Mouse (Mus musculus): ENCODE data around the gene 3110082J24Rik.

The 3110082J24Rik gene

DNA sequence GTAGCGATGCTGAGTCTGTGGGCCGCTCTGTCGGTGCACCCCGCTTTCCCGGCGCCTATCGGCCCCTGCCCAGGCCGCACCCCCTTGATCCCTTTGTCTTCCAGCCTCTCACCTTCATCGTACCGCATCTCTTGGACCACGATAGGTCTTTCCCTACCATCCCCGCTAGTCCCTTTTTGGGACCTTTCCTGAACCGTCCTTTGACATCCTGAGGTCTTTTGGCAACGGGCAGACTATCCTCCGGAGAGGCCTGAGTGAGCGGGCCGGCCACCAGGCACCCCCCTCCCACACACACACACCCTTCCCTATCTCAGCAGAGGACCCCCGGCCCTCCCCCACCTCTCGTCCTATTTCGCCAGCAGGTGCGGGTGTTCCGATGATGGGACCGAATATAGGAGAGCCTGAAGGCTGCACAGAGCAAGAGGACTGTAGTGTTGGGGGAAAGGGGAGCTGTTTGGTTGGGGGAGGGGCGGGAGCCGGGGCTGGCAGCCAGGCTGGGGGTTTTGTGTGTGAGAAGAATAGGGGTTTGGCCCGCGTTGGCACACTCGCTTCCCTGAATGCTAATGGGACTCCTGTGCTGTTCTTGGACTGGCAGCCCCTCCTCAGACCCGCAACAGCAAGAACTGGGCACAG is at the start of gene 3110082J24Rik:
3110082J24Rik (minus strand) TSS at position 419 of the 633 bp plus-strand sequence.
- WGBS: 5% methylated on average over 29 of the region's 29 CpGs

DNA sequence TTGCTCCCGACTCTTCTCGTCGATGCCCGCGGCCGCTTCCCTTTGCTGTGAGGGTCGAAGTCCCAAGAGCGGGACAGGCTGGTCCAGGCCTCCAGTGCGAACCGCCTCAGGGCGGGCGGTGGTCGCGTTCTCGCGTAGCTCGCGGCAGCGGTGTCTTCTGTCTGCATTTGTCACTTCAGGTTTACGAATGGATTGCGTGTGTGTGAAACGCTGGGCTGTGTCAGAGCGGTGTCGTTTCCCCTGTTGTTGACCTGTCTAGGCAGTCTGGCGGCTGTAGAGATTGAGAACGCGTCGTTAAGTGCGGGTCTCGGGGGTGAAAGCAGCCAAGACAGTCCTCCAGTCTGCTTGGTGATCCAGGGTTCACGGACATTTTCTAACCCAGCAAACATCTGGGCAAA is 49.5 kb upstream of the 3110082J24Rik start:
- under 1% methylated on average over 31 of the region's 31 CpGs for WGBS

DNA sequence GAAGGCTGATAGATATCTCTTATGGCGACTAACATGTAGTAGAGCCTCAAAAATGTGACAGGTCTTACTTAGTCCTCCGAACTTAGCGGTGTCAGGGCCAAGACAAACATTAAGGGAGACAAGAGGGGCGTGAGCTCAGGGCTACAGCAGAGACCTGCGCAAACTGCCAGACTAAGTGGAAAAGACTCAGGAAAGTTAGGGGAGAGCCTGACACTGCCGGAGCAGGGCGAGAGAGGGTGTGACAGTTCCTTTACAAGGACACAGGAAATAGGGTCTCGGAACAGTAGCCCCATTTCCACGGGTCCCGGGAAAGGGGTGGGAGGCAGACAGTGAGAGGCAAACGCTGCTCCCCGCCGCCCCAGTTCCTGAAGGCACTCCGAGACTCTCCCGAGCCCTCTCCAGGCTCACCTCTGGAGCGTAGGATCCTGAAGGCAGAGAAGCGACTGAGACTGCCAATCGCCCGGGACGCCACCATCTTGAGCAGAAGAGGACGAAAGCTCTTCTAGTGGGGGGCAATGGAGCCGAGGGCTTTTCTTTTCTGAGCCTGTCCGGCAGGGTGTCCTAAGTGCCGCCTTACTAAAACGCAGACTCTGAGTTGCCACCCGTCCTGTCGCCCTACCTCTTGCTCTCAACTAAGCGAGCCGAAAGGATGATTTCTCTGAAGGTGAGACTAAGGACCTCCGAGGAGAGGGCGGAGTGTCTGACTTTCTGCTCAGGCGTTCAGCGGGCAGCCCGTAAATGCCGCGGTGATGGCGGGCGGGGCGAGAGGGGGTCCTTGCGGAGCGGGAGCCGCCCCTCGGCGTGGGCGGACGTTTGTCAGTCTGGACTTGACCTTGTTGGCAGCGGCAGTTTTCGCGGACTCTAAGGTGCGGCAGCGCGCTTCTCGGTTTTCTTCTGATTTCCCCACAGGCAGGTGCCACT is 48.8 kb upstream of the 3110082J24Rik start, which contains the start of the genes Hadha and Hadhb:
Hadha (minus strand) TSS at position 689 of the 921 bp plus-strand sequence.
Hadhb (plus strand) TSS at position 775 of the 921 bp plus-strand sequence.
- under 1% methylated on average over 53 of the region's 53 CpGs for whole genome bisulfite sequencing

DNA sequence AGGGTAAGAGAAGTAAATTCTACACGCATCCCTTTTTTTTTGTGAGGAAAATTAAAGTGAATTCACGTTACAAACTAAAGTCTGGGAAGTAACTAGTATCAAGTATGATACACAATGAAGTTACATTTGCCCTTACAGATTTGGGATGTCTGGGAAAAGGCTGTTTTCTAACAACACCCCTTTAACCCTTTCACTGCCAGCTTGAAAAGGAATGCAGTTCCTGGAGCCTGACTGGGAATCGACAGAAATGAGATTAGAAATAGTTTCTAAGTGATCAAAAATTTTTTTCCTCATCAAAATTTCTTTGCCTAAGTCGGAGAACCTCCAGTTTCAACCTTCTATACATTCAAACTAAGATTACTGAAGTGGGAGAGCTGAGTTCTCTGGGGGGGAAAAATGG is 48.1 kb upstream of the 3110082J24Rik start:
- 13% methylated on average over 4 of the region's 4 CpGs for WGBS

DNA sequence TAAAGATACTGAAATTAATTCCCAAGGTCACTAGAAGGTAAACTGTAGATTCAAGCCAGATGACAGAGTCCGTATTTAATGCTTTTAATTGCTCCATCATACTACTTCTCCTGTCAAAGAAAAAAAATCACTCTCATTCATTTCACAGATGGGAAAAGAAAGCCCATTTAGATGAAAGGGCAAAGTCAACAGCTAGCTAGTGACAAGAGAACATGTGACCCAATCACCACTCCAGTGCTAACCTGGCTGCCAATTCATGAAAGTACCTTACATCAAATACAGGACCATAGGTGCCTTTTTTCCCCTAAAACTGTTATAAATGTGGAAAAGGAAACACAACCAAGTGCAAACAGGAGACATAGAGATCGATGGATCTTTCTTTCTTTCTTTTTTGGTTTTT is 47.3 kb upstream of the 3110082J24Rik start:
- 85% methylated on average over 2 of the region's 2 CpGs for WGBS

DNA sequence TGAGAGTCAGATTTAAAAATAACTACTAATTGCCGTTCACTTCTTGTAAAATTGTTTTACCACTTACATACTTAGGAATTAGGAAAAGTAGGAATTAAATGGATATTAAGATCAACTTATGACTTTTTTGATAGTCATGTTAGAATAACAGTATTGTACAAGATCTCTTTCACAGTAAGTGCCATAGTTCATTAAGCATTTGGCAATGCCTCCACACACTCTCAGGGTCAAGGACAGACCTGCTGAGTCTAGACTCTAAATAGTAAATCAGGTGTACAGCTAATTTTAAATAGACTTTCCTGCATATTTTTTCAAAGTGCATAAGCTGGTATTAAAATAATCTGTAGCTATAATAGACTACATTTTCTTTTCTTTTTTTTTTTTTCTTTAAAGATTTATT is 46.5 kb upstream of the 3110082J24Rik start:
- WGBS: 50% methylated on average over 1 of the region's 1 CpGs

DNA sequence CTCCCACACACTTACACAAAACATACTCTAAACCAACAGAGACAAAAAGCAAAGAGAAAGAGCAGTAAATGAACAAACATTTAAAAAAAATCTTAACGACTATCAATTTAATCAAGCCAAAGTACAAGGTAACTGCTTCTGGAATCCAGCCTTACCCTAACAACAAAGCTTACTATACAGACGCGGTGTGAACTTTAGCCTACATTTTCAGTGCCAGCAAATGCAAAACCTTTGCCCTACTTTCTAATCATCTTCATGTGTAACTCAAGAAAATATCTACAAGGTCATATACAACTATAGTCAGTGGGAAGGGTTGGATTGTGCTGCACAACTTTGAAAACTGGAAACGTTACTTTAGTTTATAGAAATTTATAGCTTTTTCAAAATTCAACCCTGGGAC is 46.1 kb upstream of the 3110082J24Rik start:
- 23% methylated on average over 4 of the region's 4 CpGs for WGBS

DNA sequence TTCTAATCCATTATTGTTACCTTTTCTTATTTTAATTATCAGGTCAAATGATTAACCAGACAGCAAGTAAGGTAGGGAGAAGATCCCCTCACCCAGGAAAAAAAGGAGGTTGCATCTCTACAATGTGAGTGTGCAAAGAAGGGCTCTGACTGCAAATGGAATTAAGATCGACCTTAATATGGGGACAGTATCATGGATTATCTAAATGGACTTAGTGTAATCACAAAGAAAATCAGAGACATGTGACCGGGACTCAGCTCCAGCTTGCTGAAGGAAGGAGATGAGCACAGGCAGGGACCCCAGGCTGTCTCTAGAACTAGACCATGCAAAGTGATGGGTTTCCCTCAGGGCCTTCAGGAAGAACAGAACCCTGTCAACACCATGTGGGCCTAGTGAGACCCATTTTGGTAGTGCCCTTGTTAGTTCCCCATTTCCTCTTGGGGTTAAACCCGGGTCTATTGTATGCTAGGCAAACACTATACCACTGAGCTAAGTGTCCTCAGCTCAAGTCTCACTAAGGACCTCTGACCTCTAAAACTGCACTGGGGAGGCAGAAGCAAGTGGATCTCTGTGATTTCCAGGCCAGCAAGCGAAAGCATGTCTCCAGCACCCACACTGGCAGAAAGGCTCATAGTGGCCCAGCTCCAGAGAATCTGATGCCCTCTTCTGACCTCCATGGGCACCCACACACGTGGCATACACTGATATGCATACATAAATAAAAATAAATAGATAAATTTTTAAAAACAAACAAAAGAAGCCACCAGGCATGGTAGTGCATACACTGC is 42.4 kb upstream of the 3110082J24Rik start:
- WGBS: 87% methylated on average over 5 of the region's 5 CpGs

DNA sequence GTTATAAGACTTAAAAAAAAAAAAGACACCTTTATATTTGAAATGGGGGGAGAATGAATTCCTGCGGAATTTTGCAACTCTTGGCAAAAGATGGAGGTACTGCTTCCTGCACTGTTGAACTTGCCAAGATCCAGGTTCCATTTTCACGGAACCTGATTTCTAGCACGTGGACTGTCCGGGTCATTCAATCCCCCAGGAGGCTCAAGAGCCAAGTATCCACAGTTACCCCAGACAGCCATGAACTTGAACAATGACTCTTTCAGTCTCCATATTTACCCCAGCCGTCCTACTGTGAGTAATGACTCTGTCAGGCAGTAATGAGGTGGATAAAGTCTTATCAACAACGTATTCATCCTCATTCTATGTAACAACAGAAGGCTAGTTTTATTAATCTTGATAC is 40.6 kb upstream of the 3110082J24Rik start:
- 64% methylated on average over 6 of the region's 6 CpGs for WGBS

DNA sequence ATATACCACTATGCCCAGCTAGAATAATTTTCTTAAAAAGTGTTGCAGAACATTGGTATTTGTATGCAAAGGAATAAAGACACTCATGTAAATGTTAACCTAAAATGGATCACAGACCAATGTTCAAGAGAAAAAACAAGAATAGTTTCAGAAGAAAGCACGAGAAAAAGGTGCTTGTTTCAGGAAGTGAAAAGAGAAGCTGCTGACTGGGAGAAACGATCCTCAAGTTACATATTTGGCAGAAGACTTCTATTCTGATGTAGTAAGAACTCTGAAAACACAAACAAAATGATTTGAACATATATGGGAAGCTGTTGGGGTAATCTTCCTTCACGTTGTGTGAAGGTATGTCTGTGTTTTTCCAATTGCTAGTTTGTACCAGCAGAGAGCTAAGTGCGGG is 32.3 kb upstream of the 3110082J24Rik start:
- 83% methylated on average over 4 of the region's 4 CpGs for WGBS

DNA sequence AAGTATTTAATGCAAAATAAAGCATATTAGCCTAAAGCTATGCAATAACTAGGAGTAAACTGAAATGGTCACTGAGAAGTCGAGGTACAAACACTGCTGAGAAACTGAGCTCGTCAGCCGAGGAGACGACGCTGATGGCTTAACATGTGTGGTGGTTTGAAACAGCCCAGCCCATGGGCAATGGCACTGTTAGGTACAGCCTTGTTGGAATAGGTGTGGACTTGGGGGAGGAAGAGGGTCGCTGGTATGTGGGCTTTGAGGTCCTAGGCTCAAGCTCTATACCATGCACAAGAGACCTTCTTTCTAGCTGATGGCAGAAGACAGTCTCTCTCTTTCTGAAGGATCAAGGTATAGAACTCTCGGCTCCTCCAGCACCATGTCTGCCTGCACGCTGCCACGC is 31.4 kb upstream of the 3110082J24Rik start:
- WGBS: 94% methylated on average over 9 of the region's 9 CpGs

DNA sequence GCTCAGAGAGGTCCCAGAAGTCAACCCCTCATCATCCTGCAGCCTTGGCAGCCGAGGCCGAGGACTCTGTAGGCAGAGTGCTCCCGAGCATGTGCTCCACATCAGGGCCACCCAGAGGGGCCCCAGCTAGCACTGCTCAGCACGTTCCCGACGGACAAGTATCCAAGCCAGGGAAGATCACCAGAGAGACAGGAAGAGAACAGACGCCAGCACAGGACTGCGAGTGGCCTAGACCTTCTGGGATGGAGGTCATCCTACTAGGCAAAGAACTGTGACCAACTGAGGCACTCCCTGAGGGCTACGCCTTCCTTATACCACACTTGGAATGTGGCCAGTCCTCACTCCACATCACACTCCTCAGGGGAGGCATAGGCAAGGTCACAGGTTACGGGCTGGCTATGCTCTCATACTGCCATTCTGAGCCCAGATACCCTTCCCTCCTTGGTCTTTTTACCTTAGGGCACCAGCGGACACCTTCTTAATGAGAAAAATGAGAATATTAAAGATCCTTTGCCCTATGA is 29.9 kb upstream of the 3110082J24Rik start:
- WGBS: 92% methylated on average over 11 of the region's 11 CpGs

DNA sequence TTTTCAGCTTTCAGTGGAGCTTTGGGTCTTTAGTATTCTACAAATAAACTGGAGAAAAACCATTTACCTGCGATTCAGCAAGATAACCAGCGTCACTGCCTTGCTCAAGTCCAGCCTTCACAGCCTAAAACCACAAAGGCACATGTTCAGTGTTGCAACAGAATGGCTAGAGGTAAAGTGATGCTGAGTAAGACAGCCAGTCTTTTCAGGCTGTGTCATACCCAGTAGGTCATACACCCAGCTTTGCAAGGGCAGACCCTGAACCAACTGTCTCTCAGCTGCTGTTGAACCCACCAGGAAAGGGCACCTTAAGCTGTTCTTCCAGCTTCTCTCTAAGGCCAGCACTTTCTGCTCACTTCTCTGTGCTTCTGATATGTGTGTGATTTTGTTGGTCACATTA is 26.3 kb upstream of the 3110082J24Rik start:
- 95% methylated on average over 2 of the region's 2 CpGs for WGBS

DNA sequence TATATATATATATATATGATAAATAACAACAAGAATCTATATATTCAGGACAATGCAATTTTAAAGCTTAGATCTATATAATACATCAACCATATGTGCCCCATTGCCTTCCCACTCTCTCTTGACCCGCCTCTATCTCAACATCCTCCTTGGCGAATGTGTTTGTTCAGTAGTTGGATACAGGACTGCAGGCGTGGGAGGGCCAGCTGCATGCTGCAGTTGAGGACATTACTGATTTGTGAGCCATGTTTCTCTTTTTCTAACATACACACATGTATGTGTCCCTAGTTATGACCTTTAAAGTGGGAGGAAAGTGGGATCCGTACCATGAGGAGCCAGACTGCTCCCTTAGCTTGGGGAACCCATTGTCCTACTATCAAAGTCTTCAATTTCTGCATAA is 25.4 kb upstream of the 3110082J24Rik start:
- 84% methylated on average over 4 of the region's 4 CpGs for WGBS

DNA sequence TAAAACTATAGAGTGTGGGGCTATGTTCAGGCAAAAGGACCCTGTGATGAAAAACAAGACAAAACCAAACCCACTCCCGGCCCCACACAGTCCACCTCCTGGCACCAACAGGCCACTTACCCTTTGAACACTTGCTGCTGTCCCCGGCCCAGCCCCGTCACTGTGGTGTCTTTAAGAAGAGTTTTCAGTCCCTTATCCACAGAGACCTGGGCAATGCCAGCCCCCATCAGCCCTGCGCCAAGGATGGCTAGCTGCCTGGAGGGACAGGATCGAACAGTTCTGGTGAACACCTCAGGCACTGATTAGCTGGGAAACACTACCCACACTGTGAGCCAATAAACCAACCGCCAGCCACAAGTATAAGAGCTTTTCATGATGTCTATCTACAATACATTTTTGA is 22.8 kb upstream of the 3110082J24Rik start:
- 84% methylated on average over 6 of the region's 6 CpGs for WGBS

DNA sequence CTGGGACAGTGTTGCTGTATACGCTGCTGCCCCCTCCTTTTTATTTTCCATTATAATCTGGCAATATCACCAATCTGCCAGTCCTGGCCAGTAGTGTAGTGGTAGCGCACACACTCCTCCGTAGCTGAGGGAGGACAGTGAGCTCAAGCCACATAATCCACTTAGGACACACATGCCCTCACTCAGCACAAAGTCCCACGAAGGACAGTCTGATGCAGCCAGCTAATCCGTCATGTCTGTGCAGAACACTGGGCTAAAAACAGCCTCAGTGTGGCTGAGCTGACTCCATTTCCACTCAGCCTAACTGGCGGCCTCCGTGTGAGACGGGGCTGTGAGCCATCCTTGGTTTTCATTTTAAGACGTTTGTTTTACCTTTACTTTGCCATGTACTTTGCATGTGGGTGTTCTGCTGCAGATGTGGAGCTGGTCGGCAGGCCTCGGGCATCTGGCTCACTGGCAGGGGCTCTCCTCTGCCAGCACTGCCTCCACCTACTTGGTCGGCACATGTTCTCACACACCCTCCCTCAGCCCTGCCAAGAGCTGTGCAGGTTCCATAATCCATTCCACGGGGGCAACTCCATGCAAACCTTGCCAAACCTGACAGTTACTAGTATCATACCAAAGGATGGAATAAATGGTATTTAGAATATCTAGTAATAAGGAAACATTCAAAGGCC is 22.2 kb upstream of the 3110082J24Rik start:
- WGBS: 61% methylated on average over 13 of the region's 13 CpGs

DNA sequence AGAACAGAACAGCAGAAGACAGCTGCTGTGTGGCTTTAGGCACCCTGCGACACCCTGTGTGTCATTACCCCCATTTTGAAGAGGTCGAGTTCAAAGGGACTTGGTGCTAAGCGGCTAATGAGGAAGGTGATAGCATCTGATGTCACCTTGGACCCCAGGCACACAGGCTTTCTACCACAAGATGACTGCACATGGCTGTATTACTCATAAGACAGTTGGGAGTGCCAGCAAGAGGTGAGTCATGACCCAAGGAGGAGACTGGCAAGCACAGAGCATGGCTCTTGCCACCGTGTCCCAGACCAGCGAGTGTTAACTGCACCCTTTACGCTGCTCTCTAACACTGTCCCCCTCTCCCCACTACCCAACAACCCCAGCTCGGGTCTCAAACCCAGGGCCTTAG is 20.9 kb upstream of the 3110082J24Rik start:
- WGBS: 84% methylated on average over 7 of the region's 7 CpGs

DNA sequence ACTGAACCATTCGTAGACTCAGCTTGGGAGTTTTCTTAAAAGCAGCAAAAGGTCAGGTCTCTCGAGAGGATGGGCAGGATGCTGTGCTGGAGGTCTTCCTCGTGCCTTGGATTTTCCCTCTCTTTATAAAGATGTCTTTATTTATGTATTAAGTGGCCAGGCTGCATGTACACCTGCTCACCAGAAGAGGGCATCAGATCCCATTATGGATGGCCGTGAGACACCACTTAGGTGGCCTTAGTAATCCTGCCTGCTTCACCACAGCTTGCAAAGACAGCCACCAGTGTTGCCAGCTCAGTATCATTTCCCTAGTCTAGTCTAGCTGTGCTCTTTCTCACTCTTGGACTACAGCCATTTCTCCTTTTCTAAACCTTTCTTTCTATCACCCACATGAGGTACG is 19.7 kb upstream of the 3110082J24Rik start:
- 51% methylated on average over 5 of the region's 5 CpGs for WGBS

DNA sequence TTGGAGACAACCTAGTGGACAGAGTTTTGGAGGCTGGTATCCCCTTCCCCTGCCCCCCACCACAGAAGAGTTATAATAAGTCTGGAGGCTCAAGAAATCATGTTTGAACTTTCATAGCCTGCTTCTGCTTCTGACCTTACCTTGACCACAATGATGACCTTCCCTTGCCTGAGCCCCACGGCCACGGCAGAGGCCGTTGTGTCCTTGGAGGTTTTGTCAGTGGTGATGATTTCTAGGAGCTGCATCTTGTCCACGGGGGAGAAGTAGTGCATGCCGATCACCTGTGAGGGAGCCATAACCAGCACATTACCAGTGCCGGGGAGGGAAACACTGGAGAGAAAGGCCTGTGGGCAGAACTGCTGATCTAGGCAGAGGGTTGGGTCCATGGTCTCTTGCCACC is 16.6 kb upstream of the 3110082J24Rik start:
- WGBS: 88% methylated on average over 6 of the region's 6 CpGs

DNA sequence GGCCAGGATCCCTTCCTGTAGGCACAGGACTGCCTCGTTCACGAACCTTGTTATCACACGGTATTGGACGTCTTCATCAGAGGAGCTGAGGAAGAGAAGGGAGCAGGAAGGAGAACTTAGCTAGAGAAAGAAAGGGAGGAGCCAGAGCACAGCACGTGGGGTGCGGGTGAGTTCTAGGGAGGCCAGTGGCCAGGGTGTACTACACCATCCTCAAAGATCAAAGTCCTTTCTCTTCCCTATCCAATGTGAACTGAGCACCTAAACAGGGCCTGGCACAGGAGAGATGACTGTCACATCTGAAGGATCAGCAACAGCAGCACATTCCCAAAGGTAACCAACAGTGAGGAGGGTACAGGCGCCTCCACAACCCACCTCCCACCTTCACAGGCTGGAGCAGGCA is 14.2 kb upstream of the 3110082J24Rik start:
- WGBS: 83% methylated on average over 7 of the region's 7 CpGs

DNA sequence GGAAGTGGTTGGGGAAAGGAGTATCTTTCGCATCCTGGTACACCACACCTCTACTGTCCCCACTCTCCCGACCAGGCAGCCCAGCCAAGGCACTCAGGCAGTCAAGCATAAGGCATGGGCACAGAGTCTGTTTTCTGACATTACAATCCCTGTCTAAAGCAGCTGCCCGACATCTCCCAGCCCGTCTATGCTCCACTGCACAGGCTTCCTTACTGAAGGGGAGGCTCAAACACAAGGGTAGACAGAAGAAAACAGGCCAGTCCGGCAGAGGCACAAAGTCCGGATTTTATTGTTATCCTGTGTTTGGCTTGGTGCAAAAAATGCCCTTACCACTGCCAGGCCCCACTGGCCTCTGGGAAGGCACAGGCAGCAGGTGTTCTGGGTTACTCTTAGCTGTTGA is 13.3 kb upstream of the 3110082J24Rik start:
- WGBS: 76% methylated on average over 6 of the region's 6 CpGs
